Mouse (Mus musculus): ENCODE data around the gene Slk. TPM values are rescaled to one million over a fixed set of nuclear protein-coding genes. Genes with fewer than 3 reads are reported as not detected.

Gene Slk
- polyA plus RNA-seq, 1 experiment from 2014 or later: 8.8 TPM

GRCm38 (mm10) chr19:47668399-47668798, 88.9 kb downstream of the Slk start:
- H3K4me1 ChIP-seq (replicated peaks; ENCODE audit: control insufficient read depth, insufficient read depth, low read length): no peaks in the 10 kb centered on the region
- H3K27ac ChIP-seq (ENCODE audit: low read depth, low read length): no peak overlapping the region
- no peaks in the 10 kb centered on the region for H3K27me3 ChIP-seq (replicated peaks; ENCODE audit: control insufficient read depth, insufficient read depth, low read length)
- no peaks in the 10 kb centered on the region for H3K36me3 ChIP-seq (ENCODE audit: control insufficient read depth, insufficient read depth)
- TF ChIP-seq CTCF (IDR thresholded peaks at IDR 0.05; ENCODE audit: low read depth): no peak
- no peak overlapping the region for H3K4me3 ChIP-seq (ENCODE audit: low read depth, low read length)
- no peaks in the 10 kb centered on the region for H3K9me3 ChIP-seq (ENCODE audit: control insufficient read depth)
- H3K9ac ChIP-seq (ENCODE audit: low read depth, low read length): no peak overlapping the region
- no peak overlapping the region for H3K4me2 ChIP-seq (replicated peaks; ENCODE audit: low read depth)
- WGBS: 77% methylated on average over 9 of the region's 9 CpGs
- ATAC-seq: no peak

GRCm38 (mm10) chr19:47674419-47674818, 94.9 kb downstream of the Slk start:
- Histone ChIP-seq H3K27ac (ENCODE audit: low read depth, low read length) (no peak overlapping the region), H3K9ac (ENCODE audit: low read depth, low read length) (no peak overlapping the region), H3K4me3 (ENCODE audit: low read depth, low read length) (no peak overlapping the region), H3K4me1 (replicated peaks; ENCODE audit: control insufficient read depth, insufficient read depth, low read length) (no peaks in the 10 kb centered on the region), H3K36me3 (ENCODE audit: control insufficient read depth, insufficient read depth) (no peaks in the 10 kb centered on the region), H3K9me3 (ENCODE audit: control insufficient read depth) (no peaks in the 10 kb centered on the region), H3K4me2 (replicated peaks; ENCODE audit: low read depth) (no peak overlapping the region), H3K27me3 (replicated peaks; ENCODE audit: control insufficient read depth, insufficient read depth, low read length) (no peaks in the 10 kb centered on the region)
- 40% methylated on average over 8 of the region's 8 CpGs for WGBS
- TF ChIP-seq CTCF (IDR thresholded peaks at IDR 0.05; ENCODE audit: low read depth): peak; percentile 78
- no peak for ATAC-seq

- no peaks in the 10 kb centered on the region for H3K27me3 ChIP-seq (replicated peaks; ENCODE audit: control insufficient read depth, insufficient read depth, low read length)
- 84% methylated on average over 12 of the region's 12 CpGs for WGBS
Measured at GRCm38 (mm10) chr19:47678675-47679074, 99.2 kb downstream of the Slk start.

GRCm38 (mm10) chr19:47689592-47689991, 110.1 kb downstream of the Slk start:
- Histone ChIP-seq H3K27me3 (replicated peaks; ENCODE audit: control insufficient read depth, insufficient read depth, low read length) (no peaks in the 10 kb centered on the region; the same call in 1 of the 2 replicates), H3K36me3 (ENCODE audit: control insufficient read depth, insufficient read depth) (no peaks in the 10 kb centered on the region), H3K4me2 (replicated peaks; ENCODE audit: low read depth) (no peak overlapping the region), H3K9ac (ENCODE audit: low read depth, low read length) (no peak overlapping the region), H3K27ac (ENCODE audit: low read depth, low read length) (no peak overlapping the region), H3K4me3 (ENCODE audit: low read depth, low read length) (no peak overlapping the region), H3K4me1 (replicated peaks; ENCODE audit: control insufficient read depth, insufficient read depth, low read length) (no peaks in the 10 kb centered on the region), H3K9me3 (ENCODE audit: control insufficient read depth) (no peaks in the 10 kb centered on the region)
- 56% methylated on average over 7 of the region's 7 CpGs for WGBS
- no peak for TF ChIP-seq CTCF (IDR thresholded peaks at IDR 0.05; ENCODE audit: low read depth)
- ATAC-seq: no peak

More at GRCm38 (mm10) chr19:47678675-47679074, 99.2 kb downstream of the Slk start:
- Histone ChIP-seq H3K4me2 (replicated peaks; ENCODE audit: low read depth) (no peak overlapping the region), H3K9ac (ENCODE audit: low read depth, low read length) (no peak overlapping the region), H3K27ac (ENCODE audit: low read depth, low read length) (no peak overlapping the region), H3K36me3 (ENCODE audit: control insufficient read depth, insufficient read depth) (no peaks in the 10 kb centered on the region), H3K9me3 (ENCODE audit: control insufficient read depth) (no peaks in the 10 kb centered on the region), H3K4me3 (ENCODE audit: low read depth, low read length) (no peak overlapping the region), H3K4me1 (replicated peaks; ENCODE audit: control insufficient read depth, insufficient read depth, low read length) (no peaks in the 10 kb centered on the region)
- no peak for TF ChIP-seq CTCF (IDR thresholded peaks at IDR 0.05; ENCODE audit: low read depth)
- ATAC-seq: no peak

- Histone ChIP-seq H3K4me2 (replicated peaks; ENCODE audit: low read depth) (no peak within 1 kb of the TSS), H3K4me3 (ENCODE audit: low read depth, low read length) (no peak within 1 kb of the TSS), H3K27me3 (replicated peaks; ENCODE audit: control insufficient read depth, insufficient read depth, low read length) (no peaks in the 10 kb centered on the region; the same call in 1 of the 2 replicates), H3K27ac (ENCODE audit: low read depth, low read length) (no peak within 1 kb of the TSS; the same call in 1 of the 2 replicates), H3K9me3 (ENCODE audit: control insufficient read depth) (no peaks in the 10 kb centered on the region), H3K9ac (ENCODE audit: low read depth, low read length) (no peak within 1 kb of the TSS), H3K36me3 (ENCODE audit: control insufficient read depth, insufficient read depth) (no peaks in the 10 kb centered on the region), H3K4me1 (replicated peaks; ENCODE audit: control insufficient read depth, insufficient read depth, low read length) (no peaks in the 10 kb centered on the region)
- no peak for TF ChIP-seq CTCF (IDR thresholded peaks at IDR 0.05; ENCODE audit: low read depth)
- no peak for ATAC-seq
- 58% methylated on average over 6 of the region's 6 CpGs for WGBS
Measured at GRCm38 (mm10) chr19:47691994-47692393, 112.5 kb downstream of the Slk start, which contains the start of gene Col17a1. Col17a1 (minus strand) TSS chr19:47692094.

Other genes with a start within 250 kb of the Slk start
- 2.2 and 2.4 TPM in 2 replicates for gene Sh3pxd2a, start 115.3 kb upstream of the Slk start, polyA plus RNA-seq (2015; fragmentation: Nextera tagmentation; extraction: Ambion mirVana)
- 11.4 and 14.9 TPM in 2 replicates for gene Stn1, start 42.2 kb upstream of the Slk start, polyA plus RNA-seq (2015; fragmentation: Nextera tagmentation; extraction: Ambion mirVana)
- gene Col17a1, start 112.4 kb downstream of the Slk start, polyA plus RNA-seq (2015; fragmentation: Nextera tagmentation; extraction: Ambion mirVana): 0.30 and 0.34 TPM in 2 replicates
- 145 TPM in 2 replicates for gene Sfr1, start 152.0 kb downstream of the Slk start, polyA plus RNA-seq (2015; fragmentation: Nextera tagmentation; extraction: Ambion mirVana)

All from intestine, postnatal 0 days (tissue).